Mouse (Mus musculus): ENCODE results near the gene Ankrd24. TPM values are rescaled to one million over a fixed set of nuclear protein-coding genes. Genes with fewer than 3 reads are reported as not detected.

The Ankrd24 gene
- polyA plus RNA-seq, 1 experiment, result 7.8 TPM

- H3K27ac ChIP-seq (ENCODE audit: insufficient read depth, low read depth, low read length), result peak overlapping the region; percentile 57; the same call in 1 of the 2 replicates
- H3K4me3 ChIP-seq (ENCODE audit: insufficient read depth, low read length), result peak overlapping the region; percentile 54
- TF ChIP-seq CTCF (IDR thresholded peaks at IDR 0.05; ENCODE audit: low read depth, low read length) (no peak), POLR2A (IDR thresholded peaks at IDR 0.05; ENCODE audit: borderline replicate concordance, low read depth, low read length) (no peak)
- peaks cover 30% of the 10 kb centered on the region for H3K4me1 ChIP-seq (ENCODE audit: control insufficient read depth, insufficient read depth, low read length)
Measured at GRCm38 (mm10) chr10:81604019-81604967, 24.0 kb upstream of the Ankrd24 start.

GRCm38 (mm10) chr10:81604968-81605665 is 23.2 kb upstream of the Ankrd24 start:
- TF ChIP-seq CTCF (IDR thresholded peaks at IDR 0.05; ENCODE audit: low read depth, low read length) (peak; percentile 93), POLR2A (IDR thresholded peaks at IDR 0.05; ENCODE audit: borderline replicate concordance, low read depth, low read length) (no peak)
- H3K4me1 ChIP-seq (ENCODE audit: control insufficient read depth, insufficient read depth, low read length), result peaks cover 35% of the 10 kb centered on the region
- H3K4me3 ChIP-seq (ENCODE audit: insufficient read depth, low read length), result peak overlapping the region; percentile 61
- H3K27ac ChIP-seq (ENCODE audit: insufficient read depth, low read depth, low read length), result peak overlapping the region; percentile 78

GRCm38 (mm10) chr10:81605666-81605973 is 22.7 kb upstream of the Ankrd24 start:
- TF ChIP-seq CTCF (IDR thresholded peaks at IDR 0.05; ENCODE audit: low read depth, low read length) (no peak), POLR2A (IDR thresholded peaks at IDR 0.05; ENCODE audit: borderline replicate concordance, low read depth, low read length) (no peak)
- Histone ChIP-seq H3K4me1 (ENCODE audit: control insufficient read depth, insufficient read depth, low read length) (peaks cover 33% of the 10 kb centered on the region), H3K27ac (ENCODE audit: insufficient read depth, low read depth, low read length) (peak overlapping the region; percentile 78), H3K4me3 (ENCODE audit: insufficient read depth, low read length) (peak overlapping the region; percentile 61)

GRCm38 (mm10) chr10:81605974-81606751 is 22.2 kb upstream of the Ankrd24 start, which contains the start of gene BC025920:
TSS of gene BC025920 (plus strand) at chr10:81606270.
- TF ChIP-seq POLR2A (IDR thresholded peaks at IDR 0.05; ENCODE audit: borderline replicate concordance, low read depth, low read length) (no peak), CTCF (IDR thresholded peaks at IDR 0.05; ENCODE audit: low read depth, low read length) (no peak)
- peak within 1 kb of the TSS; percentile 95 for H3K27ac ChIP-seq (ENCODE audit: insufficient read depth, low read depth, low read length)
- H3K4me1 ChIP-seq (ENCODE audit: control insufficient read depth, insufficient read depth, low read length), result peaks cover 33% of the 10 kb centered on the region
- H3K4me3 ChIP-seq (ENCODE audit: insufficient read depth, low read length), result peak within 1 kb of the TSS; percentile 86

- H3K4me3 ChIP-seq (ENCODE audit: insufficient read depth, low read length), result no peak overlapping the region
- H3K4me1 ChIP-seq (ENCODE audit: control insufficient read depth, insufficient read depth, low read length), result peaks cover 28% of the 10 kb centered on the region
- TF ChIP-seq POLR2A (IDR thresholded peaks at IDR 0.05; ENCODE audit: borderline replicate concordance, low read depth, low read length) (no peak), CTCF (IDR thresholded peaks at IDR 0.05; ENCODE audit: low read depth, low read length) (no peak)
- H3K27ac ChIP-seq (ENCODE audit: insufficient read depth, low read depth, low read length), result no peak overlapping the region
Measured at GRCm38 (mm10) chr10:81608308-81608707, 20.0 kb upstream of the Ankrd24 start.

GRCm38 (mm10) chr10:81612779-81613178 is 15.6 kb upstream of the Ankrd24 start:
- Histone ChIP-seq H3K4me3 (ENCODE audit: insufficient read depth, low read length) (no peak overlapping the region), H3K27ac (ENCODE audit: insufficient read depth, low read depth, low read length) (peak overlapping the region; percentile 30; the same call in 1 of the 2 replicates), H3K4me1 (ENCODE audit: control insufficient read depth, insufficient read depth, low read length) (peaks cover 15% of the 10 kb centered on the region)
- no peak for TF ChIP-seq POLR2A (IDR thresholded peaks at IDR 0.05; ENCODE audit: borderline replicate concordance, low read depth, low read length)
- no peak for TF ChIP-seq CTCF (IDR thresholded peaks at IDR 0.05; ENCODE audit: low read depth, low read length)

GRCm38 (mm10) chr10:81615486-81615885 is 12.9 kb upstream of the Ankrd24 start:
- Histone ChIP-seq H3K4me3 (ENCODE audit: insufficient read depth, low read length) (no peak overlapping the region), H3K4me1 (ENCODE audit: control insufficient read depth, insufficient read depth, low read length) (peaks cover 14% of the 10 kb centered on the region), H3K27ac (ENCODE audit: insufficient read depth, low read depth, low read length) (no peak overlapping the region)
- no peak for TF ChIP-seq POLR2A (IDR thresholded peaks at IDR 0.05; ENCODE audit: borderline replicate concordance, low read depth, low read length)
- no peak for TF ChIP-seq CTCF (IDR thresholded peaks at IDR 0.05; ENCODE audit: low read depth, low read length)

GRCm38 (mm10) chr10:81619976-81620375 is 8.4 kb upstream of the Ankrd24 start:
- TF ChIP-seq CTCF (IDR thresholded peaks at IDR 0.05; ENCODE audit: low read depth, low read length) (no peak), POLR2A (IDR thresholded peaks at IDR 0.05; ENCODE audit: borderline replicate concordance, low read depth, low read length) (no peak)
- peaks cover 9% of the 10 kb centered on the region for H3K4me1 ChIP-seq (ENCODE audit: control insufficient read depth, insufficient read depth, low read length)
- no peak overlapping the region for H3K4me3 ChIP-seq (ENCODE audit: insufficient read depth, low read length)
- peak overlapping the region; percentile 60 for H3K27ac ChIP-seq (ENCODE audit: insufficient read depth, low read depth, low read length)

GRCm38 (mm10) chr10:81620786-81621185 is 7.6 kb upstream of the Ankrd24 start:
- TF ChIP-seq CTCF (IDR thresholded peaks at IDR 0.05; ENCODE audit: low read depth, low read length), result no peak
- TF ChIP-seq POLR2A (IDR thresholded peaks at IDR 0.05; ENCODE audit: borderline replicate concordance, low read depth, low read length), result no peak
- H3K27ac ChIP-seq (ENCODE audit: insufficient read depth, low read depth, low read length), result peak overlapping the region; percentile 60
- H3K4me3 ChIP-seq (ENCODE audit: insufficient read depth, low read length), result no peak overlapping the region
- peaks cover 13% of the 10 kb centered on the region for H3K4me1 ChIP-seq (ENCODE audit: control insufficient read depth, insufficient read depth, low read length)

All from bone marrow macrophage, adult 2 months (primary cell).